Mouse (Mus musculus) liver, postnatal 0 days (tissue): ENCODE results near the gene Wbp11. TPM values are rescaled to one million over a fixed set of nuclear protein-coding genes. Genes with fewer than 3 reads are reported as not detected.

ENCODE experiments used
- ATAC-seq: fragments of 200-750 bp; cut with Nextera tagmentation; 2 replicates; pipeline ENCODE4 v1.8.0; 2017; ENCODE audit warnings: mild to moderate bottlenecking, moderate library complexity
- DNase-seq: peaks from one replicate; pipeline ENCODE4 v3.0.0-alpha.2; 2016
- H3K27ac ChIP-seq: fragments of 300-500 bp; sonication (generic); 2 replicates; pipeline ENCODE4 v1.5.1; 2014; ENCODE audit warnings: antibody characterized with exemption, moderate library complexity, mild to moderate bottlenecking, low read depth
- H3K27me3 ChIP-seq: fragments of 300-500 bp; sonication (generic); 2 replicates; pipeline ENCODE4 v1.6.1; 2014; ENCODE audit warnings: low read length, control low read depth, mixed read lengths; ENCODE audit not compliant: insufficient read depth
- H3K36me3 ChIP-seq: fragments of 300-500 bp; sonication (generic); replicated peaks from 2 replicates; pipeline ENCODE4 v1.6.1; 2014; ENCODE audit warnings: mild to moderate bottlenecking, control low read depth, low read length, moderate library complexity, mixed read lengths; ENCODE audit not compliant: insufficient read depth
- H3K4me1 ChIP-seq: fragments of 300-500 bp; sonication (generic); 2 replicates; pipeline ENCODE4 v1.6.1; 2014; ENCODE audit warnings: antibody characterized with exemption, mild to moderate bottlenecking, control low read depth; ENCODE audit not compliant: insufficient read depth
- H3K4me2 ChIP-seq: fragments of 300-500 bp; sonication (generic); 2 replicates; pipeline ENCODE4 v1.6.1; 2014; ENCODE audit warnings: low read depth, mild to moderate bottlenecking, low read length, moderate library complexity, mixed read lengths
- H3K4me3 ChIP-seq: fragments of 300-500 bp; sonication (generic); 2 replicates; pipeline ENCODE4 v1.5.1; 2014; ENCODE audit warnings: low read depth, low read length
- H3K9ac ChIP-seq: fragments of 300-500 bp; sonication (generic); replicated peaks from 2 replicates; pipeline ENCODE4 v1.6.1; 2014; ENCODE audit warnings: mild to moderate bottlenecking, moderate library complexity
- H3K9me3 ChIP-seq: fragments of 300-500 bp; sonication (generic); 2 replicates; pipeline ENCODE4 v1.6.1; 2016; ENCODE audit warnings: mild to moderate bottlenecking, control low read depth, low read length, mixed read lengths
- CTCF ChIP-seq: sonication (generic); IDR thresholded peaks from 2 replicates; pipeline ENCODE4 v1.5.1; 2016; ENCODE audit warnings: antibody characterized with exemption, low read depth
- EP300 ChIP-seq: IDR thresholded peaks from 2 replicates; pipeline ENCODE4 v1.6.1; 2016; ENCODE audit warnings: antibody characterized with exemption, low read depth, mild to moderate bottlenecking
- WGBS: fragments of 180-500 bp; shearing (Covaris S2); extraction: QIAGEN DNeasy Blood & Tissue Kit; methylation state at CpG from one replicate; pipeline ENCODE4 v1.1.7; 2014; ENCODE audit not compliant: insufficient replicate concordance; 5-methylcytosine and 5-hydroxymethylcytosine counted together
- polyA plus RNA-seq: library from polyadenylated mRNA; unstranded; fragments of >200 nt; fragmentation: Nextera tagmentation; extraction: Ambion mirVana; gene quantifications from 2 replicates; pipeline ENCODE4 v1.2.1, GENCODE M21; 2015

Wbp11 gene
- polyA plus RNA-seq, 1 experiment from 2014 or later = 33.8 TPM

DNA sequence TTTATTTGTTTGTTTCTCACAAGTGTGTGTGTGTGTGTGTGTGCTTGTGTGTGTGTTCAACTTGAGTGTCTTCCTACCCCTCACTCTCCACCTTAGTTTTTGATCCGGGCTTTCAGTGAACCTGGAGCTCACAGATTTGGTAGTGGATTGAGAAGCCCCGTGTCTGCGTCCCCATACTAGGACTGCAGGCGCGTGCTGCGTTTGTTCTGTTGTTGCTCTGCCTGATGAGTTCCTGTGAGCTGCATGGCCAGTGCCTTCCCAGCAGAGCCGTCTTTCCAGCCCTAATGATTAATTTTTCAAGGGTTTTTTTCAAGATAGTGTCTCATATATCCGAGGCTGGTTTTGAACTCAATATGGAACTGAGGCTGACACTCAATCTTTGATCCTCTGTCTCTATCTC is 30.4 kb upstream of the Wbp11 start:
- ATAC-seq (no peak), DNase-seq (peak; percentile 26)
- peaks cover 20% of the 10 kb centered on the region for H3K4me1 ChIP-seq
- H3K27me3 ChIP-seq = no peaks in the 10 kb centered on the region
- peak overlapping the region; percentile 97 for H3K27ac ChIP-seq
- no peaks in the 10 kb centered on the region for H3K9me3 ChIP-seq
- no peaks in the 10 kb centered on the region for H3K36me3 ChIP-seq
- peak overlapping the region; percentile 67 for H3K4me2 ChIP-seq
- H3K9ac ChIP-seq = 0 out of 2 replicates have a peak overlapping the region, but pooled peaks have one; percentile 23
- H3K4me3 ChIP-seq = no peak overlapping the region
- WGBS = 45% methylated on average over 8 of the region's 8 CpGs
- no peak for TF ChIP-seq CTCF
- no peak for TF ChIP-seq EP300

DNA sequence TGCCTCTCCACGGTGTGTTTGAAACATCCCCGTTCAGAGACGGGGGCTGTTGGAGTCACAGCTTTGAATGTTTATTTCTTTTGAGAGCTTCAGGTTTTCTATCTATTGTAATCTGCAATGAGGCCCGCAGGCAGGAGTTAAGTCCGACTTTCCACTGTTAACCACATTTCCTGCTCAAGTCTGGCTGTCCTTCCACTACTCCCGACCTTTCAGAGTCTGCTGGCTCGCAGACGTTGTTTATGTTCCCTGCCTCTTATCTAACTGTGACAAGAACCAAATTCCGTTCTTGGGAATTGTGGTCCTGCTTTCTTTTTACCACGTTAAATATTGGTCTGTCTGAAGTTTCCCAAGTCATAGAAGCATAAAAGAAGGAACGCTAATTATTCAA is 29.8 kb upstream of the Wbp11 start:
- Histone ChIP-seq H3K4me3 (peak overlapping the region; percentile 63), H3K4me1 (peaks cover 20% of the 10 kb centered on the region), H3K9me3 (no peaks in the 10 kb centered on the region), H3K27me3 (no peaks in the 10 kb centered on the region), H3K36me3 (no peaks in the 10 kb centered on the region), H3K9ac (peak overlapping the region; percentile 78), H3K4me2 (peak overlapping the region; percentile 67), H3K27ac (peak overlapping the region; percentile 97)
- TF ChIP-seq CTCF = no peak
- no peak; the same call in 1 of the 2 replicates for TF ChIP-seq EP300
- 9% methylated on average over 11 of the region's 11 CpGs for WGBS
- no peak for DNase-seq
- peak; percentile 66 for ATAC-seq

DNA sequence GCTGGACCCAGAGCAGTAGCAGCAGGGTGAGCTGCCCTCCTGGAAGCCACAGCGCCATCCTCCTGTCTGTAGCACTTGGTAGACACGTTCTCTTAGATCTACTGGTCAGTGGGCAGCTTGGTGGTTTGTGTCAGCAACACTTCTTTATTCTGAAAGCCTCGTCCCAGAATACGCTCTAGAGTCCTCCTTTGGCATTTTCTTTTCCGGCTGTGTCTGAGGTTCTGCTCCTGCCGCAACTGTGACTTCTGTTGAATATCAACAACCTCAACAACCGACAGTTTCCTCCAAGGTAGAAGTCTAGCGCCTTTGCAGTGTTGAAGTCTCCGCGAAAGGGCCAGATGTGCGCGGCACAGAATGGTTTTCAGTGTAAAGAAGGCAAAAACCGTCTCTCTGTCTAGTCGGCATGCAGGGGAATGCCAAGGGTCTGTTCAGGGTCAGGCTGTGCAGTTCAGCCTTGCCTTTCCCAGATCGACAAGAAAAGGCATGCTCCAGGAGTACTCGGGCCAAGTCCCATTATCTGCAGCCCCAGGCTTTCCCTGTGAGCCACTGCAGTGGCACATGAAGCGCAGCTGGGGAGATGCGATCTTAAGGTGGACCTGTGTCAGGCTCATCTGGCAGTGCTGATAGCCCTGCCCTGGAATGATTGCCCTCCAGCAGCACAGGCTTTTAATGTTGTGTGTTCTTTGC is 29.3 kb upstream of the Wbp11 start, which contains the start of gene Art4:
Gene Art4, minus strand, starts transcription at position 548 of the 687 bp plus-strand sequence.
- Histone ChIP-seq H3K4me3 (peak within 1 kb of the TSS; percentile 63), H3K9ac (peak within 1 kb of the TSS; percentile 78), H3K36me3 (peaks cover 3% of the 10 kb centered on the region; the same call in 1 of the 2 replicates), H3K27me3 (no peaks in the 10 kb centered on the region), H3K4me1 (peaks cover 23% of the 10 kb centered on the region), H3K27ac (peak within 1 kb of the TSS; percentile 97), H3K4me2 (peak within 1 kb of the TSS; percentile 67), H3K9me3 (no peaks in the 10 kb centered on the region)
- TF ChIP-seq EP300 (peak; percentile 99), CTCF (peak; percentile 24; the same call in 1 of the 2 replicates)
- ATAC-seq (peak; percentile 96), DNase-seq (peak; percentile 84)
- 21% methylated on average over 18 of the region's 18 CpGs for WGBS

DNA sequence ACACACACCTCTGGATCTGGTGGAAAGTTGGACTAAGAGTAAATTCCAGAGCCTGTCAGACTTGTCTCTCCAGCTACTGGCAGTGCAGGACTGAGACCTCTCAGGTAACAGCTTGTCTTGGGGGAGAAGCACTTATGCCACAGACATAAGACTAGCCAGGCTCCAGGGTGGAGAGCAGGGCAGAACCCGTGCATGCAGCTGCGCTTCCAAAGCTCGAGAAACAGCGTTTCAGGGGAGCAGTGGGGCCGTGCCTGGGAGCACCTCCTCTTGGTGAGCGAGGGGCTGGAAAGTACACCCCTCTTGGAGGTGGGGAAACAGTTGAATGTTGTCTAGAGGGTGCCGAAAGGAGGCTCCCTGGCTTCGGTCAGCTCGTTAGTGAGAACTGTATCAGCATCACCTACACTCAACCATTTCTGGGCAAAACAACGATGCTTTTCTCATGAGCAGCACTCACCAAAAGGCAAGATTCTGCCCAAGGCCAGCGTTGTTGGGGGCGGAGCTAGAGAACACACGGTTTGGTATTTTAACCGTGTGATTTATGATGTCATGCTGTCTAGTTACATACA is 28.1 kb upstream of the Wbp11 start:
- Histone ChIP-seq H3K9me3 (no peaks in the 10 kb centered on the region), H3K9ac (peak overlapping the region; percentile 78), H3K27me3 (no peaks in the 10 kb centered on the region), H3K27ac (peak overlapping the region; percentile 97), H3K4me3 (peak overlapping the region; percentile 63), H3K4me1 (peaks cover 23% of the 10 kb centered on the region), H3K36me3 (peaks cover 5% of the 10 kb centered on the region; the same call in 1 of the 2 replicates), H3K4me2 (peak overlapping the region; percentile 67)
- 25% methylated on average over 14 of the region's 14 CpGs for WGBS
- ATAC-seq (peak; percentile 12; the same call in 1 of the 2 replicates), DNase-seq (peak; percentile 63)
- no peak for TF ChIP-seq EP300
- TF ChIP-seq CTCF = no peak

DNA sequence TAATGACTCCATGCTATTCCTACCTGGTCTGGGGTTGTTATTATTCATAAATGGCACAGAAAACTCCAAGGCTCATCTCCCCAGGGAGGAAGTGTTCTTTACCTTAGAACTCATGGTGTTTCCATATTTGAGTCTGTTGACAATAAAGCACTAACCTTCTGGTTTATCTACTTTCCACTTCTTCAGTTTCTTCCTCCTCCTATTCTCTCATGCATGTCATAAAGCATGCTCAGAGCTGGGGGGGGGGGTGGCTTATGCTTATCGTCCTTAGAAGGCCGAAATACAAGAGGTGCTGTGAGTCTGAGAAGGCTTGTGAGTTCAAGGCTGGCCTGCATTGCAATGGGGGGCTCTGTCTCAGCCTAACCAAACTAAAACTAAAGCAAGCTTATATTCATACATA is 27.1 kb upstream of the Wbp11 start:
- ATAC-seq (no peak), DNase-seq (no peak)
- WGBS = 40% methylated on average over 2 of the region's 2 CpGs
- peak overlapping the region; percentile 63 for H3K4me3 ChIP-seq
- H3K27me3 ChIP-seq = no peaks in the 10 kb centered on the region
- H3K9ac ChIP-seq = peak overlapping the region; percentile 36
- peak overlapping the region; percentile 97; the same call in 1 of the 2 replicates for H3K27ac ChIP-seq
- H3K4me2 ChIP-seq = peak overlapping the region; percentile 67
- TF ChIP-seq CTCF (no peak), EP300 (no peak)
- H3K4me1 ChIP-seq = peaks cover 29% of the 10 kb centered on the region
- H3K9me3 ChIP-seq = no peaks in the 10 kb centered on the region
- peaks cover 6% of the 10 kb centered on the region; the same call in 1 of the 2 replicates for H3K36me3 ChIP-seq

DNA sequence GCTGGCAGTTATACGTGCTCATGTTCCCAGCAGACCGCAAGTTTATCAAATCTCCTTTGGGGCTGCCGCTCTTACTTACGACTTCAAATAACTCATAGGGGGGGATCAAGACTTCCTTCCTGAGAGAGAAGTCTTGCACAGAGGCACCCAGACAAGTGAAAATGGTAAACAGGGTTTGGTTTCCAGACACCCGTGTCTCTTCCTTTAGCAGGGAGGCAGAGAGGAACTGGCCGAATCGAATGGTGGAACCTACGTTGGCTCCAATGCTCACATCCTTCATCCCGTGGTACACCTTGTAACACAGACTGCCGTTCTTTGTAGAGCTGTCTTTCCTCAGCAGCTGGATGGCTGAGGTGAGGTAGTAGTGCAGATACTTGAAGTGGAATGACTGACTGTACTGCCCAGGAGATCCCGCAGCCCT is 26.3 kb upstream of the Wbp11 start:
- peaks cover 10% of the 10 kb centered on the region; the same call in 1 of the 2 replicates for H3K36me3 ChIP-seq
- peak overlapping the region; percentile 34 for H3K27ac ChIP-seq
- WGBS = 41% methylated on average over 11 of the region's 11 CpGs
- peak overlapping the region; percentile 67 for H3K4me2 ChIP-seq
- no peaks in the 10 kb centered on the region for H3K27me3 ChIP-seq
- peak overlapping the region; percentile 63 for H3K4me3 ChIP-seq
- no peak for TF ChIP-seq EP300
- TF ChIP-seq CTCF = no peak
- ATAC-seq = no peak
- no peak for DNase-seq
- peak overlapping the region; percentile 36 for H3K9ac ChIP-seq
- no peaks in the 10 kb centered on the region for H3K9me3 ChIP-seq
- peaks cover 33% of the 10 kb centered on the region for H3K4me1 ChIP-seq
